Mouse (Mus musculus): Measurements from ENCODE around the gene Col11a2.

Col11a2 gene

DNA sequence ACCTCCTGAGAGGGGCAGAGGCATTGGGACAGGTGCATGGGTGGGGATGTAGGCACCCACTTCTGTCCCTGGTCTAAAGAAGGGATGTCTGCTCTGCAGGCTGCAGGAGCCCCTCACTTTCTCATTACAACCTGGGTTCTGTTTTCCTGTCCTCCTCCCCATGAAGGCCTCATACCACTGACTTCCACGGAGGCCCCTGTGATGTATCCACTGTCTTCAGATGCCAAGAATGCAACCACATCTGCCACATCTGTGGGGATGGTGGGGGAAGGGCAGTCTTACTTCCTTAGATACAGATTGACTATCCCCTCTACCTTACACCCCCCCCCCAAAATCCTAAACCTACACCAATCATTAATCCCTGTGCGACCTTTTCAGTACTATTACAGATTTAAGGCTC, 13.0 kb upstream of the Col11a2 start:
- no peak for DNase-seq (ENCODE audit: low read depth, low spot score)

- DNase-seq (ENCODE audit: low read depth, low spot score): no peak
Measured at GRCm38 (mm10) chr17:34026917-34027655, 12.2 kb upstream of the Col11a2 start.

GRCm38 (mm10) chr17:34027656-34028223, 11.5 kb upstream of the Col11a2 start, which contains the start of gene H2-Ke6:
Gene H2-Ke6, minus strand, starts transcription at chr17:34028060.
- peak; percentile 89 for DNase-seq (ENCODE audit: low read depth, low spot score)

DNA sequence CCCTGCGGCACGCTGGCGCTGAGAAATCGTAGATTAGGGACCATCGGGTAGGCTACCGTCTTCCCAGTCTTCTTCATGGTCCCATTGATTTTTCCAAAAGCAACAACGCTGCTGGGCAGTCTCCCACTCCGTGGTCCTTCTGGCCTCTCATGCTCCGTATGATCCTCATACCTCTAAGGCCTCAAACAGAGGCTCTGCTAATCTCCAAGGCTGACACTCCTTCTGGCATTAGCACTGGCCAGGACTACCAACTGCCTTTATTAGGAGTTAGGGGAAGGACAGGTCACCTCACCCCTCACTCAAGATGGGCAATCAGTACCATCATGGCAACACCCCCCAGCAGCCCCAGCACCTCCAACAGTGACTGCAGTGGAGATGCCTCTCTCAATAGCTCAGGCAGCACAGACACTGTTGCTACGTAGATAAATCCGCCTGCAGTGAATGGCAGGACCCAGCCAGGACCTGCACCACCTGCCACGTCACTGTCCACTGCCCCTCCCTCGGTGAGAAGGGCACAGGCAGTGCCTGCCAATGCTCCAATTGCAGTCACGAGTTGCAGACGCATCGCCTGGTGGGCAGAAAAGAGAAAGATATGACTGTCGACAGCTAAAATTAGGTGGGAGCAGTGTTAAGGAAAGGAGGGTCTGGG, 10.6 kb upstream of the Col11a2 start:
- DNase-seq (ENCODE audit: low read depth, low spot score): no peak

GRCm38 (mm10) chr17:34029150-34029889, 9.9 kb upstream of the Col11a2 start:
- DNase-seq (ENCODE audit: low read depth, low spot score): no peak

- no peak for DNase-seq (ENCODE audit: low read depth, low spot score)
Measured at GRCm38 (mm10) chr17:34029890-34030595, 9.2 kb upstream of the Col11a2 start.

- DNase-seq (ENCODE audit: low read depth, low spot score): no peak
Measured at GRCm38 (mm10) chr17:34030861-34031326, 8.3 kb upstream of the Col11a2 start.

GRCm38 (mm10) chr17:34031465-34032173, 7.6 kb upstream of the Col11a2 start, which contains the start of the genes Slc39a7 and Rxrb:
Gene Slc39a7, minus strand, starts transcription at chr17:34031682.
Gene Rxrb, plus strand, starts transcription at chr17:34031812.
- peak; percentile 94 for DNase-seq (ENCODE audit: low read depth, low spot score)

- no peak for DNase-seq (ENCODE audit: low read depth, low spot score)
Measured at GRCm38 (mm10) chr17:34032174-34032632, 7.0 kb upstream of the Col11a2 start.

DNA sequence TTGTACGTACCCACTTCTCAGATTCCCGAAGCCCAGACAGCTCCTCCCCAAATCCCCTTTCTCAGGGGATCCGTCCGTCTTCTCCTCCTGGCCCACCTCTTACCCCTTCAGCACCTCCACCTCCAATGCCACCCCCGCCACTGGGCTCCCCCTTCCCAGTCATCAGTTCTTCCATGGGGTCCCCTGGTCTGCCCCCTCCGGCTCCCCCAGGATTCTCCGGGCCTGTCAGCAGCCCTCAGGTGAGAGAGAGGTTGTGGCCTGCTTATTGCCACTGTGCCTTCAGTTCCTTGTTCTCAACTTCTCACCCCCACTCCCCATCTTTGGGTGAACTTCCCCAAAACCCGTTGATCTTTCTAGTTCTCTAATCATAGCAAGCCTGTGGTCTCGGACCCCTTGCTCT, 6.4 kb upstream of the Col11a2 start:
- no peak for DNase-seq (ENCODE audit: low read depth, low spot score)

- no peak for DNase-seq (ENCODE audit: low read depth, low spot score)
Measured at GRCm38 (mm10) chr17:34033441-34033840, 5.8 kb upstream of the Col11a2 start.

GRCm38 (mm10) chr17:34034064-34034463, 5.2 kb upstream of the Col11a2 start:
- DNase-seq (ENCODE audit: low read depth, low spot score): no peak

- no peak for DNase-seq (ENCODE audit: low read depth, low spot score)
Measured at GRCm38 (mm10) chr17:34035517-34035916, 3.7 kb upstream of the Col11a2 start.

- no peak for DNase-seq (ENCODE audit: low read depth, low spot score)
Measured at GRCm38 (mm10) chr17:34036647-34037046, 2.6 kb upstream of the Col11a2 start.

DNA sequence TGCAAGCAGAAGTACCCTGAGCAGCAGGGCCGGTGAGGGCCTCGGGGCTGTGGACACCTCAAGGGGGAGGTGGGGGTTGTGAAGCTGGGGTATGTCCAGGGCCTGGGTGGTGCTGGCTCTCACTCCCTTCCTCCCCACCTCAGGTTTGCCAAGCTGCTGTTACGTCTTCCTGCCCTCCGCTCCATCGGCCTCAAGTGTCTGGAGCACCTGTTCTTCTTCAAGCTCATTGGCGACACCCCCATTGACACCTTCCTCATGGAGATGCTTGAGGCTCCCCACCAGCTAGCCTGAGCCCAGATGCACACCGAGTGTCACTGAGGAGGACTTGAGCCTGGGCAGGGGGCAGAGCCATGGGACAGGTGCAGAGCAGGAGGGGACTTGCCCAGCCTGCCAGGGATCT, 2.0 kb upstream of the Col11a2 start:
- DNase-seq (ENCODE audit: low read depth, low spot score): no peak

DNA sequence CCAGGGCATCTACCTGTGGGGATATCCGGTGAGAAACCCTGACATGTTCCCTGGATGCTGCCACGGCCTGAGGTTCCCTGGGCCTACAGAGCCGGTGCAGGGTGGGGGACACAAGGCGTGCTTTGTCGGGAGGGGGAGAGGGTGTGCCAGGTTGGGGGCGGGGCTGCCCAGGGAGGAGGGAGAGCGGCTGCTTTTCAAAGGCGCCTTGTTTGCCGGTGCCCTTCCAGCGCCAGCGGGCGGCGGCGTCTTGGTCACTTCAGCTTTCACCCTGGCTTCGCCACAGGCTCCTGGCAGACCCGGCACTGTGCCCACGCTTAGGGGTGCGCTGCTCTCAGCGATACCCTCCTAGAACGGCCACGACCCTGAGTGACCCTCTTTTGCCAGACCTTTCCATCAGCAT, 797 bp upstream of the Col11a2 start:
- DNase-seq (ENCODE audit: low read depth, low spot score): no peak

- no peak for DNase-seq (ENCODE audit: low read depth, low spot score)
Measured at GRCm38 (mm10) chr17:34039562-34040450, 569 bp downstream of the Col11a2 start.

DNA sequence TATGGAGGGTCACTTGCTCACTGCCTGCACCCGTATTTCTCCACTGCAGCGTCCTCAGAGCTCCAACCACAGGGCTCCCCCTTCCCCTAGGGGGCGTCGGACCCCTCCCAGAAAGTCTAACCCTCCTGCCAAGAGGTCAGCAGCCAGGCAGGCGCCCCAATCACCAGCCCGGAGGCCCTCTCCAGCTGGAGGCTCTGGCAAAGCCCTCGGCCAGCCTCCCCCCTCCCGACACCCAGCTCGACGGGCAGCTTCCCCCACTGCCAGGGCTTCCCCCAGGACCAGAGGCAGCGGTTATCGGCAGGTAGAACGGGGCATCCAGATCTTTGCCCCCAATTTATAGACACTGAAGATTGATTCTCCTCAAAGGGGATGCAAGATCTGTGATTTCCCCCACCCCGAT, 6.7 kb downstream of the Col11a2 start:
- DNase-seq (ENCODE audit: low read depth, low spot score): no peak

DNA sequence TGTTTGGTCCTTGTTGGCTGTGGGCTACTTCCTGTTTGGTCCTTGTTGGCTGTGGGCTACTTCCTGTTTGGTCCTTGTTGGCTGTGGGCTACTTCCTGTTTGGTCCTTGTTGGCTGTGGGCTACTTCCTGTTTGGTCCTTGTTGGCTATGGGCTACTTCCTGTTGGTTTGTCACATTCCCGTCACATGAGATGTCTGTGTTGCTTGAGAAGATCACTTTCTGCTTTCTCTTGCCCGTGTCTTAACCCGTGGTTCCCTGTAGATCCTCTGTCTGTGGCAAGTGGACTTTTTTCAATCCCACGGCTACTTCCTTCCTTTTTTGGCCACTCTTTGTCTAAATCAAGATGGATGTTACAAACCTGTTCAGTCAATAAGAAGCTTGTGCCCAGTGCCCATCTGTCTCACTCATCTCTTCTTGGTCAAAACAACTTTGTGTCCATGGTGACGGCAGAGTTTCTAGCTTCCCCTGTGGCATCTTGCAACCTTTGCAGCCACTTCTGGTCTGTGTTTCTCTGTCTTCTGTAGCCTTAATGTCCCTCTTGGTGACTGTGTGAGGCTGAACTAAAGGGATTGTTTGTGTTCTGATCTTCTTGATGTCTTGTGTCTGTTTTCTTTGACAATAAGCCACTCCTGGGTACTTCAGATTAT, 8.3 kb downstream of the Col11a2 start:
- no peak for DNase-seq (ENCODE audit: low read depth, low spot score)

All from WW6 (cell line).